Mouse (Mus musculus): ENCODE measurements around the gene Brf1. TPM values are rescaled to one million over a fixed set of nuclear protein-coding genes. Genes with fewer than 3 reads are reported as not detected.

Gene Brf1
- polyA plus RNA-seq, 1 experiment from 2014 or later, result 75.5 TPM

- WGBS, result 1% methylated on average over 122 of the region's 124 CpGs
- Histone ChIP-seq H3K9ac (peak overlapping the region; percentile 74), H3K36me3 (no peaks in the 10 kb centered on the region), H3K27me3 (peaks cover 68% of the 10 kb centered on the region), H3K27ac (peak overlapping the region; percentile 83), H3K9me3 (replicated peaks) (no peaks in the 10 kb centered on the region), H3K4me1 (peaks cover 44% of the 10 kb centered on the region), H3K4me3 (peak overlapping the region; percentile 63), H3K4me2 (replicated peaks) (peak overlapping the region; percentile 83)
- ATAC-seq (ENCODE audit: low FRiP score), result peak; percentile 65
Observed at GRCm38 (mm10) chr12:112928401-112929241, 71.9 kb downstream of the Brf1 start.

GRCm38 (mm10) chr12:112927265-112927664 is 73.2 kb downstream of the Brf1 start:
- H3K27me3 ChIP-seq, result peaks cover 65% of the 10 kb centered on the region
- 73% methylated on average over 14 of the region's 14 CpGs for WGBS
- H3K9ac ChIP-seq, result no peak overlapping the region
- no peaks in the 10 kb centered on the region for H3K9me3 ChIP-seq (replicated peaks)
- no peak for ATAC-seq (ENCODE audit: low FRiP score)
- no peak overlapping the region for H3K4me3 ChIP-seq
- H3K4me1 ChIP-seq, result peaks cover 50% of the 10 kb centered on the region
- no peak overlapping the region for H3K27ac ChIP-seq
- no peaks in the 10 kb centered on the region for H3K36me3 ChIP-seq
- 0 out of 2 replicates have a peak overlapping the region, but pooled peaks have one; percentile 83 for H3K4me2 ChIP-seq (replicated peaks)

GRCm38 (mm10) chr12:112925950-112926349 is 74.6 kb downstream of the Brf1 start:
- Histone ChIP-seq H3K9me3 (replicated peaks) (no peaks in the 10 kb centered on the region), H3K4me1 (peaks cover 61% of the 10 kb centered on the region), H3K36me3 (no peaks in the 10 kb centered on the region), H3K27ac (no peak overlapping the region), H3K27me3 (peaks cover 52% of the 10 kb centered on the region), H3K4me2 (replicated peaks) (no peak overlapping the region), H3K4me3 (no peak overlapping the region), H3K9ac (no peak overlapping the region)
- no peak for ATAC-seq (ENCODE audit: low FRiP score)
- 84% methylated on average over 6 of the region's 6 CpGs for WGBS

GRCm38 (mm10) chr12:112922541-112922940 is 78.0 kb downstream of the Brf1 start:
- H3K9me3 ChIP-seq (replicated peaks), result no peaks in the 10 kb centered on the region
- H3K4me3 ChIP-seq, result no peak overlapping the region
- WGBS, result 19% methylated on average over 3 of the region's 3 CpGs
- peaks cover 60% of the 10 kb centered on the region for H3K4me1 ChIP-seq
- no peak overlapping the region; the same call in 1 of the 2 replicates for H3K4me2 ChIP-seq (replicated peaks)
- H3K27ac ChIP-seq, result peak overlapping the region; percentile 40; the same call in 1 of the 2 replicates
- peak; percentile 54 for ATAC-seq (ENCODE audit: low FRiP score)
- peaks cover 28% of the 10 kb centered on the region for H3K27me3 ChIP-seq
- no peak overlapping the region; the same call in 1 of the 2 replicates for H3K9ac ChIP-seq
- H3K36me3 ChIP-seq, result peaks cover 10% of the 10 kb centered on the region; the same call in 1 of the 2 replicates

- Histone ChIP-seq H3K27me3 (peaks cover 18% of the 10 kb centered on the region; the same call in 1 of the 2 replicates), H3K4me1 (peaks cover 56% of the 10 kb centered on the region), H3K9ac (no peak overlapping the region), H3K27ac (no peak overlapping the region), H3K4me2 (replicated peaks) (no peak overlapping the region), H3K9me3 (replicated peaks) (no peaks in the 10 kb centered on the region), H3K4me3 (no peak overlapping the region), H3K36me3 (peaks cover 10% of the 10 kb centered on the region; the same call in 1 of the 2 replicates)
- ATAC-seq (ENCODE audit: low FRiP score), result no peak
- 87% methylated on average over 12 of the region's 12 CpGs for WGBS
Observed at GRCm38 (mm10) chr12:112921518-112921917, 79.0 kb downstream of the Brf1 start.

- ATAC-seq (ENCODE audit: low FRiP score), result no peak
- WGBS, result 60% methylated on average over 8 of the region's 8 CpGs
- Histone ChIP-seq H3K4me3 (no peak overlapping the region), H3K4me2 (replicated peaks) (no peak overlapping the region), H3K27ac (no peak overlapping the region), H3K9me3 (replicated peaks) (no peaks in the 10 kb centered on the region), H3K36me3 (peaks cover 32% of the 10 kb centered on the region), H3K4me1 (peaks cover 47% of the 10 kb centered on the region), H3K9ac (no peak overlapping the region), H3K27me3 (peaks cover 6% of the 10 kb centered on the region; the same call in 1 of the 2 replicates)
Observed at GRCm38 (mm10) chr12:112917906-112918305, 82.6 kb downstream of the Brf1 start.

GRCm38 (mm10) chr12:112917486-112917885 is 83.0 kb downstream of the Brf1 start:
- WGBS, result 83% methylated on average over 11 of the region's 11 CpGs
- no peak overlapping the region for H3K4me3 ChIP-seq
- peaks cover 36% of the 10 kb centered on the region for H3K36me3 ChIP-seq
- ATAC-seq (ENCODE audit: low FRiP score), result no peak
- H3K9ac ChIP-seq, result no peak overlapping the region
- peaks cover 43% of the 10 kb centered on the region for H3K4me1 ChIP-seq
- H3K9me3 ChIP-seq (replicated peaks), result no peaks in the 10 kb centered on the region
- H3K27me3 ChIP-seq, result peaks cover 6% of the 10 kb centered on the region; the same call in 1 of the 2 replicates
- H3K27ac ChIP-seq, result no peak overlapping the region
- H3K4me2 ChIP-seq (replicated peaks), result no peak overlapping the region

- no peak for ATAC-seq (ENCODE audit: low FRiP score)
- no peak overlapping the region for H3K4me3 ChIP-seq
- peaks cover 36% of the 10 kb centered on the region for H3K4me1 ChIP-seq
- no peak overlapping the region for H3K9ac ChIP-seq
- H3K27ac ChIP-seq, result no peak overlapping the region
- peaks cover 40% of the 10 kb centered on the region for H3K36me3 ChIP-seq
- H3K4me2 ChIP-seq (replicated peaks), result no peak overlapping the region
- peaks cover 6% of the 10 kb centered on the region; the same call in 1 of the 2 replicates for H3K27me3 ChIP-seq
- 81% methylated on average over 16 of the region's 16 CpGs for WGBS
- H3K9me3 ChIP-seq (replicated peaks), result no peaks in the 10 kb centered on the region
Observed at GRCm38 (mm10) chr12:112916698-112917400, 83.7 kb downstream of the Brf1 start.

GRCm38 (mm10) chr12:112915587-112915986 is 84.9 kb downstream of the Brf1 start:
- Histone ChIP-seq H3K9me3 (replicated peaks) (no peaks in the 10 kb centered on the region), H3K4me3 (no peak overlapping the region), H3K9ac (no peak overlapping the region), H3K4me1 (peaks cover 25% of the 10 kb centered on the region), H3K27ac (no peak overlapping the region; the same call in 1 of the 2 replicates), H3K27me3 (peaks cover 6% of the 10 kb centered on the region; the same call in 1 of the 2 replicates), H3K4me2 (replicated peaks) (no peak overlapping the region), H3K36me3 (peaks cover 53% of the 10 kb centered on the region)
- peak; percentile 44; the same call in 1 of the 2 replicates for ATAC-seq (ENCODE audit: low FRiP score)
- 68% methylated on average over 13 of the region's 13 CpGs for WGBS

GRCm38 (mm10) chr12:112914527-112914926 is 86.0 kb downstream of the Brf1 start:
- H3K36me3 ChIP-seq, result peaks cover 54% of the 10 kb centered on the region
- no peak overlapping the region for H3K4me3 ChIP-seq

GRCm38 (mm10) chr12:112912951-112913745 is 87.4 kb downstream of the Brf1 start:
- H3K27ac ChIP-seq, result no peak overlapping the region
- no peak overlapping the region for H3K4me2 ChIP-seq (replicated peaks)
- ATAC-seq (ENCODE audit: low FRiP score), result no peak
- peaks cover under 1% of the 10 kb centered on the region; the same call in 1 of the 2 replicates for H3K27me3 ChIP-seq
- 85% methylated on average over 28 of the region's 28 CpGs for WGBS
- H3K36me3 ChIP-seq, result peaks cover 67% of the 10 kb centered on the region
- no peak overlapping the region for H3K4me3 ChIP-seq
- peaks cover 17% of the 10 kb centered on the region for H3K4me1 ChIP-seq
- H3K9me3 ChIP-seq (replicated peaks), result no peaks in the 10 kb centered on the region
- 0 out of 2 replicates have a peak overlapping the region, but pooled peaks have one; percentile 15 for H3K9ac ChIP-seq

More at GRCm38 (mm10) chr12:112914527-112914926, 86.0 kb downstream of the Brf1 start:
- Histone ChIP-seq H3K9ac (no peak overlapping the region), H3K27ac (no peak overlapping the region), H3K4me2 (replicated peaks) (no peak overlapping the region), H3K27me3 (peaks cover 6% of the 10 kb centered on the region; the same call in 1 of the 2 replicates), H3K9me3 (replicated peaks) (no peaks in the 10 kb centered on the region), H3K4me1 (peaks cover 19% of the 10 kb centered on the region)
- WGBS, result 75% methylated on average over 11 of the region's 11 CpGs
- no peak for ATAC-seq (ENCODE audit: low FRiP score)
